Mouse (Mus musculus) neural tube, embryonic 13.5 days (tissue): ENCODE measurements at regions not wholly inside any gene's neighbourhood (a gene's known extent, or its start where the extent isn't known, plus 50 kb on each side); places are given as distances from the start of the nearest gene placed in this dataset.

ENCODE experiments used
- ATAC-seq: fragments of 200-750 bp; cut with Nextera tagmentation; 2 replicates; pipeline ENCODE4 v1.8.0; 2017; ENCODE audit warnings: low read depth, mild to moderate bottlenecking, moderate TSS enrichment, moderate library complexity
- H3K27ac ChIP-seq: fragments of 300-500 bp; sonication (generic); replicated peaks from 2 replicates; pipeline ENCODE4 v1.5.1; 2015; ENCODE audit warnings: moderate library complexity, mild to moderate bottlenecking, inconsistent platforms
- H3K27me3 ChIP-seq: fragments of 300-500 bp; sonication (generic); 2 replicates; pipeline ENCODE4 v1.6.1; 2015; ENCODE audit warnings: mild to moderate bottlenecking, inconsistent platforms
- H3K36me3 ChIP-seq: fragments of 300-500 bp; sonication (generic); 2 replicates; pipeline ENCODE4 v1.6.1; 2015; ENCODE audit warnings: mild to moderate bottlenecking, inconsistent platforms
- H3K4me1 ChIP-seq: fragments of 300-500 bp; sonication (generic); replicated peaks from 2 replicates; pipeline ENCODE4 v1.6.1; 2015; ENCODE audit warnings: inconsistent platforms
- H3K4me2 ChIP-seq: fragments of 300-500 bp; sonication (generic); 2 replicates; pipeline ENCODE4 v1.6.1; 2015; ENCODE audit warnings: inconsistent platforms, mild to moderate bottlenecking, moderate library complexity
- H3K4me3 ChIP-seq: fragments of 300-500 bp; sonication (generic); 2 replicates; pipeline ENCODE4 v1.5.1; 2015; ENCODE audit warnings: mild to moderate bottlenecking, inconsistent platforms
- H3K9ac ChIP-seq: fragments of 300-500 bp; sonication (generic); 2 replicates; pipeline ENCODE4 v1.6.1; 2015; ENCODE audit warnings: moderate library complexity, mild to moderate bottlenecking, inconsistent platforms
- H3K9me3 ChIP-seq: fragments of 300-500 bp; sonication (generic); 2 replicates; pipeline ENCODE4 v1.6.1; 2016; ENCODE audit warnings: inconsistent platforms
- WGBS: fragments of 180-500 bp; shearing (Covaris S2); methylation state at CpG from one replicate; pipeline ENCODE4 v1.1.7; 2015; 5-methylcytosine and 5-hydroxymethylcytosine counted together

GRCm38 (mm10) chr7:71937731-71938130 is 368.7 kb downstream of the Mctp2 start:
- no peaks in the 10 kb centered on the region for H3K27me3 ChIP-seq
- 65% methylated on average over 3 of the region's 3 CpGs for WGBS
- no peak for ATAC-seq
- no peaks in the 10 kb centered on the region for H3K36me3 ChIP-seq
- no peak overlapping the region for H3K27ac ChIP-seq
- H3K4me2 ChIP-seq = no peak overlapping the region
- no peak overlapping the region for H3K9ac ChIP-seq
- no peak overlapping the region for H3K4me3 ChIP-seq
- peaks cover 18% of the 10 kb centered on the region for H3K4me1 ChIP-seq
- no peaks in the 10 kb centered on the region for H3K9me3 ChIP-seq

- Histone ChIP-seq H3K9me3 (no peaks in the 10 kb centered on the region), H3K9ac (no peak overlapping the region), H3K27me3 (no peaks in the 10 kb centered on the region), H3K4me2 (no peak overlapping the region), H3K27ac (no peak overlapping the region), H3K36me3 (no peaks in the 10 kb centered on the region), H3K4me1 (peaks cover 7% of the 10 kb centered on the region), H3K4me3 (no peak overlapping the region)
- WGBS = 75% methylated on average over 4 of the region's 4 CpGs
- ATAC-seq = no peak
Measured at GRCm38 (mm10) chr7:71936690-71937089, 369.7 kb downstream of the Mctp2 start.
